Mouse (Mus musculus) layer of hippocampus, postnatal 10 days (tissue): Measurements from ENCODE around the gene Esm1. TPM values are rescaled to one million over a fixed set of nuclear protein-coding genes. Genes with fewer than 3 reads are reported as not detected.

Experiments used
- DNase-seq, 2 experiments: peaks; one replicate each; pipeline ENCODE4 v3.0.0; 2021; ENCODE audit warnings: low spot score in 2 of 2
- long read RNA-seq: library from polyadenylated mRNA; stranded (forward); transcript quantifications from one replicate; pipeline ENCODE4 v2.0.0, GENCODE M21; 2023
- total RNA-seq, 2 experiments: library from RNA; stranded (reverse); gene quantifications; 2 replicates each; pipeline ENCODE4 v1.2.3; 2021

Esm1 gene
- 1 to 10 TPM in 1 of 2 experiments, under 1 TPM in 1; 0.56 to 1.2 TPM for total RNA-seq
- long read RNA-seq, partial matches to known transcripts, result 0 of 2 reads
- long read RNA-seq, other reads (novel, unspliced or antisense), result 0 of 2 reads

DNA sequence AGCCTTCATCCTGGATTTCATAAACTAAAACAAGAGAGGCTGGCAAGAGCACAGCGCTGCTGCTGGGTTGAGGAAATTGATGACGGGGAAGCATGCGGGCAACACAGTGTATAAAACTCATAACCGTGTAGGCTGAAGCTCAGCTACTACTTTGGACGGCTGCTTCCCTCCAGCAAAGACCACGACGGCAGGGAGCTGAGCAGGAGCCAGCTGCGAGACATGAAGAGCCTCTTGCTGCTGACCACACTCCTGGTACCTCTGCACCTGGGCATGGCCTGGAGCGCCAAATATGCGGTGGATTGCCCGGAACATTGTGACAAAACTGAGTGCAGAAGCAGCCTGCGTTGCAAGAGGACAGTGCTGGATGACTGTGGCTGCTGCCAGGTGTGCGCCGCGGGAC, at the start of gene Esm1:
Esm1 (plus strand) TSS at position 36 of the 400 bp plus-strand sequence.
- no peak for DNase-seq

DNA sequence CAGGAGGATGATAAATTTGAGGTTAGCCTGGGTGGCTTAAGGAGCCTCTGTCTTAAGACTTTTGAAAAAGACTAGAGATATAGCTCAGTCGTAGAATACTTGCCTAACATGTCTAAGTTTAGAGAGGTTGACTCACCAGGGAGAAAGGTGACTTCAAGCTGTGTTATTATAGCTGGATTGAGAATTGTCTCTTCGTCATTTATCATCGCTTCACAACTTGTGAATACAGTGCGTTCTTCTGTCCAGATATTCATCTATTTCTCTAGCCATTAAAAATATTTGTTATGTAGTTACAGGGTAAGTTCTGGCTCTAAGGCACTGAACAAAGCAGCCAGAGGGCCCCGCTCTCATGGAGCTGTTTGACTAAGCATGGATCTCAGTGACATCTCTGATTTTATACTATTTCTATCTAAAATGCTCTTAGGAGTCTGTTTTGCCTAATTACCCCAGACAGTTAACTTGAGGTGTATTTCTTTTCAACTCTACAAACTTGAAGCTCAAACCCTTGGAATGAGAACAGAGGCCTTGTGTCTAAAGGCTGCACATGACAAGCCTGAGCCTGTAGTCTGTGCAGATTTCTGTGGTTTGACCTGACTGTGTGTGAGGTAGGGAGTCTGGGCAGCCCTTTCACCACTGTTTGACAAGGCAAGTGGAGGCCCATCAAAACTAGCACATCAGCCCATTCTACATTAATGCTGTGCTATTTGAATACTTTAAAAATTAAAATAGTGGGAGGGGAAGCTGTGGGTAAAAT, 45.0 kb upstream of the Esm1 start:
- no peak for DNase-seq

DNA sequence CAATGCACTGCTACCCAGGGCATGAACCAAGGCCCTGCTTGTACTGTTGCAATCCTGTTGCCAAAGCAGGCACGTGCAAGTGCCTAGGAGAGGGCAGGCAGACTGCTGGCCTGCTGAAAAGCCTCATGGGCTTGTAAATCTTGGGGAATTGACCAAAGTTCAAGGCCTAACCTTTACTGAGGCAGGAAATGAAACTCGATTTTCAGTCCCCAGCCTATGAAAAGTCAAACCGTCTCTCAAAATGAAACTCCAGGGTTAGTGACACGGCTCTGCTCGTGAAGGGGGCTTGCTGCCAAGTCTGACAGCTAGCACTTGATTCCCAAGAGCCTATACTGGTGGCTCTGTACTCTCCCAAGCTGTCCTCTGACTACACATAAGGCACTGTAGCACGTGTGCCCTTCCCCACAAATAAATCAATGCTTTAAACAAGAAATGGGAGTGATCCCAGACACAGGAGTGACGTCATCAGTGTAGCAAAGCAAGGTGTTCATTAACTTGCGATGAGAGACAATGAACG, 41.4 kb upstream of the Esm1 start:
- no peak for DNase-seq

DNA sequence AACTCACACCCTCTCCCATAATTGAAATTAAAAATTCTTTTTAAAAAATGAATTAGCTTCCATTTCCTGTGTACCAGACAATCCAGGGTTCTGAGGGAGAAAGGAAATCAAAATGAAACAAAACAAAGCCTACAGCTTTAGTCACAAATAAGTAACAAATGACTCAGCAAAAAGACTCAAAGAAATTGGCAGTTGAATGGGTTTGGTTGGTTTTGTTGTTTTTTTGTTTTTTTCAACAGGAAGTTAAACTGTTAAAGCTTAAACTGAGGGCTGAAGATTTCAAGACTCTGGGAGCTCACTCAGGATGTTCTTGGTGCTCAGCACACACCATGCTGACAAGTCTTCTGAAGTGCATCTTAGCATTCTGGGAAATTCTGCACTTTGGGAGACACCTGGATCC, 39.2 kb upstream of the Esm1 start:
- DNase-seq, result no peak

DNA sequence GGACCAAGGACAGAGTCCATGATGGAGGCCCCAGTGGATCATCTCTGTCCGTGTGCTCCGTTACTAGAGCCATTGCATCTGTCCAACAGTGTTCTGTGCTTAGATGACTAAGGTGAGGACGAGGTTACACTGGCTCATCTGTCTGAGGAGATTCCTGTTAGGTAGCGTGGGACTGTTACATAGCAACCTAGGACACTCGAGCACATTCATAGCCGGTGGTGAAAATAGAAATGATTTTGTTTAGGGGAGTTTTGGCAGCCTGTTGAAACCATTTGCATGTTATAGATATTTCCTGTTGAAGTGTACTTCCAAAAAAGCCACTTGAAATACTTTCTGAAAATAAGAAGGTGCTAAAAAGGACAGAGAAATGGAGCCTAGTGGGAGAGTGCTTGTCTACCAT, 35.3 kb upstream of the Esm1 start:
- DNase-seq, result no peak

DNA sequence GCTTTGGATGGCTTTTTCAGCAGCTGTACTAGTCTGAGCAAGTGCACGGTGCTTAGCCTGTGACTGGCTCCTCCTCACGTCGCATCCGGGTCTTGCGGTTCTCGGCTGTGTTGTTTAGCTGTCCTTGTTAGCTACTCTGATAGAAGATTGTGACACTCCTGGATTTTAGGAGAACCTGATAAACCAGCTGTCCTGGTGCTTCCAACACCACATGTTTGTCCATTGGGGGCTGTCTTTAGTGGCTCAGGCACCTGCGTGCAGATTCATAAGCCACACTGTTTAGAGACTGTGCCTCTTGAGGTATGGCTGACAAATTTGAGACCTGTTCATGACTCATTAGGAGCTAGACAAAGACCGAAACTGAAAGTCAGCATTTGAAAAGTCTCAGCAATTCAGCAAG, 26.1 kb upstream of the Esm1 start:
- no peak for DNase-seq

DNA sequence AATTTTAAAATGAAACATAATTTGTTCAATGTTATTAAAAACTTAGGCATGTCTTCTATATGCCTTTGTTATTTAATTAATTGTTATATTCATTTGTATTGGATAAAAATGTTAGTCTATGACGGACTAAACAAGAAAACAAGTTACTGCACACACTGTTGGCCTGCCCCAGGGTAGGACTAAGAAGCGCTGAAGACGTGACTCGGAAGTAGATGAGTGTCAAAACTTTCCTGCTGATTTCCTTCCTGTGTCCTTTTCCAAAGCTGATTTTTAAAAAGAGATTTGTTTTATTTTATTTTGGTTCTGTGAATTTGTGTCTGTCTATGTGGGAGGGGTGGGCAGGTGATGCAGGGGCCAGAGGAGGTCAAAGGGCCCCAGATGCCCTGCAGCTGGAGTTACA, 25.7 kb upstream of the Esm1 start:
- DNase-seq, result no peak

DNA sequence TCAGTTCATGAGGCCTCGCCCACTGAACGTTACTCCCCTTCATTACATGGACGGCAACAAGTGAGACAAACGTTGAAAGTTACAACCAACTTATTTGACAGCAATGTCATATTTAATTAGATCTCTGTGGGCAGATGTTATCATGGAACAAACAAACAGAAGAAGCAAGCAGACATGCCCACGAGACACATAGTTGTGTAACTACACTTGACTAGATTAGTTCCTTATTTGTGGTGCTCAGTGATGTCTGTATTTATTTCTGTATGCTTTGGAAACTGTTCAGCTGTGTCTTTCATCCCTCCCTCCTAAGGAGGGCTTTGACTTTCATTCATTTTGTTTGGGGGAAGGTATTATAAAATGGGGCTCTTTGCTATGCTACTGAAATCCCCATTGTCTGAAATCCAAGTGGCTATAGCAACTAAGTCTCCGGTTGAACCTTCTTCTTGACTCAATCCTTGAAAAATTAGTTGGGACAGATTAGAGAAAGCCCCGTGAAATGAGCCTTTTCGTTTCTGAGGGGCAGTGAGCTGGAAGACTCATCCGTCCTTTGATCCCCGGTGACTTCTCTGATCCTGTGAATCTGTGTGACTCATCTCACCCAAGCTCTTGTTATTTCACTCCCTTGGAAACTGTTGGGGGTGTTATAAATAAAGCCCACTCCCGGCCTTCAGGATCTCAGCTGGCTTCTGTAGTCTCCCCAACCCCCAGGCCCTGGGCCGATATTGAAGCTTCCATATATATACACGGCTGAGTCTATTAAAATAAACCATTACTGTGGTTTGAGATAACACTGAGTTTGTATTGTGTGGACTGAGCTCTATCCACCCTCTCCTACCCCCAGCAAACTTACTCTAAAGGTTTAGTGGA, 12.4 kb upstream of the Esm1 start:
- DNase-seq, result no peak

DNA sequence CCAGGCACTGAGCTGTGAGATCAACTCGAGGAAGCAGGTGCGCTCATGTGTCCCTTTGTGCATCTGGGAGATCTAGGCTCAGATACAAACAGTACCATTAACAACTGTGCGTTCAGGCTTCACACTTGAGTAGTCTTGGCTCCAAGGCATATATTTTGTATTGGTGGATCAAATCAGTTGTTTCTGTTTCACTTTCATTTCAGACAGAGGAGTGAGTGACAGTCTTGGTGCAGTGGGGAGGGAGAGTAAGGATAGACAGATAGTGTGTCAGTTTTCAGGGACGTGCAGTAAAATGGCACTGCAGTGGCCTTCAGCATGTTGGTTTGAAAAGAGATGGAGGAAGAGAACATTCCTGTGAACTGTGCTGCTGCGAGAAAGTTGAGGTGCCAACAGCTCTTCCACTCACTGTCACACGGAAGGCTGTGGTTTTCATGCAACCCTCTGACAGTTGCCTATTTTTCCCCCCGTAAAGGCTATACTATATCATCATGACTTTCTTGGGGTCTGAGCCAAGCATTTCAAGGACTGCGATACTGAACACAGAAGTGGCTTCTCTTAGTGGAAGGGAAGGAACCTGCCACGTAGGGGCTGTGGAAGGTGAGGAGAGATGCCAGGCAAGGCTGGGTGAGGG, 11.5 kb upstream of the Esm1 start:
- no peak for DNase-seq

DNA sequence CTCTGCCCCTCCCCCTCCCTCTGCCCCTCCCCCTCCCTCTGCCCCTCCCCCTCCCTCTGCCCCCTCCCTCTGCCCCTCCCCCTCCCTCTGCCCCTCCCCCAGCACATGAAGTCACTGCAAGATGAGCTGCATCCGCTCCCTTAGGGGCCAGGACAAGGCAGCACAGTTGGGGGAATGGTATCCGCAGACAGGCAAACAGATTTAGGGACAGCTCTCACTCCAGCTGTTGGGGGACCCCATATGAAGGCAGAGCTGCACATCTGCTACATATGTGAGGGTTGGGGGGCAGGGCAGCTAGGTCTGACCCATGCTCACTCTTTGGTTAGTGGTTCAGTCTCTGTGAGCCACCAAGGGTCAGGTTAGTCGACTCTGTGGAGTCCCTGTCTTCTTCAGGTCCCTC, 10.1 kb upstream of the Esm1 start:
- no peak for DNase-seq

DNA sequence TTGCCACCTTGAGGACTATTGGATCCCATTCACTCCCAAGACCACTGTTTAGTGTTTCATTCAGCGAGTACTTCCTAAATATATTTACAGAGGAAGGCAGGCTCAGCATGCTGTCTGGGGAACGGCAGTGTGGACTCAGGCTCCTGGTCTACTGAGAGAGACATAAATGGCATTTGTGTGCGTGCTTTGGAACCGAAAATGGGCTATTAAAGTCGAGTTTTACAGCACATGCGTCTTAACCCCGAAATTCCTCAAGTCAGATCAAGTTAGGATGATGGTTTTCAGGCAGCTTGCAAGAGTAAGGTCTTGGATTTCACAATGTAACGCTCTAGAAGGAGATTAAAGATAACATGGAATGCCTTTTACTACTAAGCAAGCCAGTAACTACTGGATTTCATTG, 8.7 kb upstream of the Esm1 start:
- DNase-seq, result no peak

DNA sequence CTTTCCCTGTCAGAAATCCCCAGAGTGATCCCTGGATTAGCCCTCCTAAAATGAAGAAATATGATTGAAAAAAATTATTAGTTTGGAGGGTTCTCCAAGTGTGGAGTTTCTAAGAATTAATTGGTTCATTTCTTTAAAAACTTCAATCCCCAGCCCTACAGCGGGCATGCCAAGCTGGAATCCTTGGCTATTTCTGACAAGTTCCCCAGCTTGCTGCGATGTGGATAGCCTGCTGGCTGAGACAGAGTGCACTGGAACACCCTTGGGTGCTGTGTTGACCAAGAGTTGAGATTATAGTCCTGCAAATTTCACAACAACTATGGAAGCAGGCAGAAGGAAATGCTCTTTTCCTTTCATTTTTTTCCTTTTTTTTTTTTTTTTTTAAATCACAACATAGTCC, 7.8 kb upstream of the Esm1 start:
- DNase-seq, result no peak

DNA sequence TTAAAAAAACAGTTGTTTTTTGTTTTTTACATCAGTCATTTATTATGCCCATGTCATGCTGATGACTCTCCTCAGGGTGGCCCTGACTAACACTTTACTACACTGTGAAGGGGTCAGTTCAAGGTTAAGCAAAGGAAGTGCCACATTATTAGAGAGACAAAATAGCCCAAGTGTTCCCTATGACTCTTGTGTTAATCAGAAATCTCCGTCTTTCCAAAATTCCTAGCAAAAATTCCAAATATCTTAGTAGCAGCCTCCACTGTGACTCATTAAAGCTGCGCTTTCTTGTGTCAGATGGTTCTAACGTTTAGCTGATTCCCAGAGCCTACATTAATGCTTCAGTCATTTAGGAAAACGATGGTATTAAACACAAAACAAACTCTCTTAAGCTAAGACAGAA, 7.3 kb upstream of the Esm1 start:
- DNase-seq, result no peak

DNA sequence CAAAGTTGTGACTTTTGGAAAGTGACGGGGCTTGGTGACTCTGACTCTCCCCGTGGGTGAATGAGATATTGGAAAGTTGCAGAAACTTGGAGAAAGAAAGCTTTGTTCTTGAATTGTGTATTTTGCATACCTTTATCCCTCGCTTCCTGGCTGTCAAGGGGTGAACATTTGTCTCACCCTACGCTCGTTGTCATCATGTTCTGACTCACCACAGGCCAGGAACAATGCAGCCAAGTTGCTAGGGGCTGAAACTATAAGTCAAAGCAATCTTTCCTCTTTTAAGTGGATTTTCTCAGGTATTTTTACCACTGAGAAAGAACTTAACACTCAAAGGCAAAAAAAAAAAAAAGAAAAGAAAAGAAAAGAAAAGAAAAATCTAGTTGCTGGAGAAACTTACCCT, 6.3 kb upstream of the Esm1 start:
- DNase-seq, result no peak

DNA sequence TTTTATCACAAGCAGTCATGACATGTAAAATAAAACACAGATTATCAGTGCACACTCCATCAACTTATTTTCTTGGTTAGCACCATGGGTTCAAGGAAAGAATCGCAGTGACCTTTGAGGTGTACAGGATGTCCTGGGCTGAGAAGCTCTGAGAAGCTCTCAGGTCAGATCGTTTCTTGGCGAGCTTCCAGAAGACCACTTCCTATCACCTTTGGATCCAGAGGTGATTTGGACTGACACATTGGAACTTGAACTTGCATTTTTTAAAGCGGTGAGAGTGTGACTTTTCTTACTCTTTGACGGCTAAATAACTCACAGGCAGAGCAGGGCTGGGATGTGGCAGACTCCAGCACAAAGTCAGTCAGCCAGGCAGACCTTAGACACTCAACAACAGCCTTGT, 4.1 kb upstream of the Esm1 start:
- no peak for DNase-seq

DNA sequence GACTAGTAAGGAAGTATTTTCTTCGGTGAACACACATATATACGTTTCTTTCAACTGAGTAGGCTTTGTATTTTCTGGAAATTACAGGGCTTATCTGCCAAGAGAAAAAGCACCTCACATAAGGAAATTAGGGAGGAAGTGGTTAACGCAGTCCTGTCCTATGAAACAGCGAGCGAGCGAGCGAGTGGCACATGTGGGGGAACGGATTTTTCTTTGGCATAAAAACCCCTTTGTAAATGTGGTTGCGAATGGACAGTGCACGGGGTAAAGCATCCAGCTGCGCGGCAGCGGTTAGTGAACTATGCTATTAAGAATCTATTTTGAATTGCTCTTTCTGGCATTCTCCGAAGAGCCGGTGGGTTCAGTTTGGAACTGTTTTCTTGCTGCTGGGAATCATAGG, 1.9 kb downstream of the Esm1 start:
- no peak for DNase-seq

DNA sequence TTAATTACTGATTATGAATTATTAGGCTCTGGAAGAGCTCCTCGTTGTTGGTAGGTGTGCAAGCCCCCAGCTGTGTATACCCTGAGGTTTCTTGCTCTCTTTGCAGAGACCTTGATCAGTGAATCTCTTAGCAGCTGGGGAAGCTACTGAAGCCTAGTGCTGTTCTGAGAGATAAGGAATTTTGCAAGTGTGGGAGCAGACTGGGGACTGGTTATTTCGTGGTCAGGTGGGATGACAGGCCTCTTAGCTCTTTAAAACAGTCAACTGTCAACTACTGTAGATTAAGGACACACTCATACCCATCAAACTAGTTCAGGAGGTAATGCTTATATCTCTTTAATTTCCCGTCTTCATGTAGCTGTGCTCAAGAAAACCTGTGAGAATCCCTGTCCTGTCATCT, 2.9 kb downstream of the Esm1 start:
- no peak for DNase-seq

DNA sequence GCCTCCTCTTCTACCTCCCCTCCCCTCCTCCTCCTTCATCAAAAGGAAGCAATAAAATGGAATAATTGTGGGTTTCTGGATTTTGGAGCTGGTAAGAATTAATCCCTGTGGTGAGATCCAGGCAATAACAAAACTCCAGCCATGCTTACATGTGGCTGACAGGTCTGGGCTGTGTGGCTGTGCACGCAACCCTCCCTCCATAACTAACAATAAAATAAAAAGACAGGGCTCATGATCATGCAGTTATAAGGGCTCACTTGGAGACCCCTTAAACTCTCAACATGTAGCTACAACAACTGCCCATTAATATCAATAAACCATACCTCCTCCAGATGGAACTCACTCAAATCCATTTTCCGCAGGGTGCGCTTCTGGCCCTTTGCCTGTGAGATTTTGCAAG, 4.4 kb downstream of the Esm1 start:
- DNase-seq, result no peak

DNA sequence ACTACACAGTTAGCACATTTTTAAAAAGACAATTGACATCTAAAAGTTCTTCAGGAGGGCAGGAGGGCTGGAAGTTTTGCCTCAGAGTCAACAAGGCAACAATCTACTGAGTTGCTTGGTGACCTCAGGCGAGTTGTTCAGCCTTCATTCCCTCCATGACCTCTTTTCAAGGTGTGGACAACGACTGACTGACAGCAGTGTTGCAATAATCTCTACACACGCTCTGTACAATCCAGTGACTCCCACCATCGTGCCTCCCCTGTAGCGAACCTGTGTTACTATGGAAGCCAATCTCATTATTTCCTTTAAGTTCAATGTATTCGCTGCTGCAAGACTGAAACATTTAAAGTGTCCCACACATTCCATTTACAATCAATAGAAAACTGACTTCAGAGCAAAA, 12.4 kb downstream of the Esm1 start:
- no peak for DNase-seq

DNA sequence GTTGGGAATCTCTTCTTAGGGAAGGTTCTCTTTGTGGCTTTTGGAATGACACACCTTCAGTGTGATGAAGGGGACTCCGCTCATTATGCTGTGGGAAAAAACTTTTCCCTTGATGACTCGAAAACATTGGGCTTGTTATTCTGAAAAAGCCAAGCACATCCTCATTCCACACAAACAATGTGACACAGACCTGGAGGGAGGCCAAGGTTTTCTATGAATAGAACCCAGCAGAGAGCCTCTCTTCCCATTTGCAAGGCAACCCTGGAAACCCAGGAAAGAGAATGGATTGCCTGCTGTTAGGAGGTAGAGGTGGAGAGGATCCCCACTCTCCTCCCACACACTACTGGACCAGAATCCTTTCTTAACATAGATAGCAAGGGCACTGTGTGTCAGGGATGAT, 14.6 kb downstream of the Esm1 start:
- DNase-seq, result peak; percentile 43 to 56

DNA sequence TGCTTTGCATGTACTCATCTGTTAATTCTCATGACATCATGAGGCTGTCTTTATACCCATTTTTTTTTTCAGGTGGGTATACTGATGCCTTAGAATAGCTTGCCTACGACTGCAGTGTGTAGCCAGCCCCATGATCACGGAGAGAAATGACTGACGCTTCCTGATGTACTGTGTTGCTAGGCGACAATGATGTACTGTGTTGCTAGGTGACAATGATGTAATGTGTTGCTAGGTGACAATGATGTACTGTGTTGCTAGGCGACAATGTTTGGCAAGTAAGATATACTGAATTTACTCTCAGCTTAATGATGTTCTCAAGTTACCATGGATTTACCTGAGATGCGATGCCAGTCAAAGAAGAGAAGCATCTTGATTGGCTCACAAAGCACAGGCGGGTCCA, 16.4 kb downstream of the Esm1 start, which contains the start of gene Gzmk:
Gzmk (minus strand) TSS at position 98 of the 400 bp plus-strand sequence.
- no peak for DNase-seq

DNA sequence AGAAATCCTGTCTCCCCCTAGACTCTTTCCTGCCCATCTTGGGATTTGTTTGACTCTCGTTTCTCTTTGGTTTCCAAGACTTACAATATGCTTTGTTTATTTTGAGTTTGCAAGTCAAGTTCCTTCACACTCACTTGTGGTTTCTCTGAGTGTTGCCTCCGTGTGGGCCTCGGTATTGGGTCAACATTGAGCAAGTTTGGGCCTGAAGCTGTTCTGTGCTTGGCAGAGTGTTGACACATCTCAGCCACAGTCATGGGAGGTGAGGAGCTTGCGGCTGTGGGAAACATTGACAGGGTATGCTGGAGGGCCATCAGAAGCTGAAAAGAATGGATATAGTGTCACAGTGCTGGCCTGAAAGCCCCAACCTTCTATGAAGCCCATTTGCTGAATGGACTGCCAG, 17.6 kb downstream of the Esm1 start:
- no peak for DNase-seq
